Mouse (Mus musculus): ENCODE results near the gene Wfdc8.

DNA sequence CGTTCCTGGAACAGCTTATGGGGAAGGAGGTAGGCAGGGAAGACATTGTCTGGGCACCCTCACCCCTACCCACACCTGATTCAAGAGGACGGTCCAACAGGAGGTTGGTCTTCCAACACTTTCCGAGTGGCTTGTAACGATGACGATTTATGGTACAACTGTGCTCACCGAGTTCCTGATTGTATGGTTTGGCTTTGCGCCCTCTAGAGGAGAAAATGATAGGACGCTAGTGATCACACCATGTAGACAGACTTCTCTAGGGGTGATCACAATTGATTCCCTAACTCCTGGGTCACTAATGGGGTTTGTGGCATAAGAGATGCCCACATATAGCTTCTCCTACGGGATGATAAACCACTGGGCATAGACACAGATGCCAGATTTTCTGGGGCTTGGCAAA is 21.8 kb upstream of the Wfdc8 start:
- TF ChIP-seq CTCF (IDR thresholded peaks at IDR 0.05; ENCODE audit: extremely low read depth, insufficient read depth, low read length) (no peak), POLR2A (IDR thresholded peaks at IDR 0.05; ENCODE audit: extremely low read depth, insufficient read depth, low read length) (no peak)

All from cortical plate, adult 2 months (tissue).